Mouse (Mus musculus): ENCODE results near the gene Pdcl.
A peak's percentile ranks its signal among the peaks of the same experiment; 100 is the strongest.

Gene Pdcl

DNA sequence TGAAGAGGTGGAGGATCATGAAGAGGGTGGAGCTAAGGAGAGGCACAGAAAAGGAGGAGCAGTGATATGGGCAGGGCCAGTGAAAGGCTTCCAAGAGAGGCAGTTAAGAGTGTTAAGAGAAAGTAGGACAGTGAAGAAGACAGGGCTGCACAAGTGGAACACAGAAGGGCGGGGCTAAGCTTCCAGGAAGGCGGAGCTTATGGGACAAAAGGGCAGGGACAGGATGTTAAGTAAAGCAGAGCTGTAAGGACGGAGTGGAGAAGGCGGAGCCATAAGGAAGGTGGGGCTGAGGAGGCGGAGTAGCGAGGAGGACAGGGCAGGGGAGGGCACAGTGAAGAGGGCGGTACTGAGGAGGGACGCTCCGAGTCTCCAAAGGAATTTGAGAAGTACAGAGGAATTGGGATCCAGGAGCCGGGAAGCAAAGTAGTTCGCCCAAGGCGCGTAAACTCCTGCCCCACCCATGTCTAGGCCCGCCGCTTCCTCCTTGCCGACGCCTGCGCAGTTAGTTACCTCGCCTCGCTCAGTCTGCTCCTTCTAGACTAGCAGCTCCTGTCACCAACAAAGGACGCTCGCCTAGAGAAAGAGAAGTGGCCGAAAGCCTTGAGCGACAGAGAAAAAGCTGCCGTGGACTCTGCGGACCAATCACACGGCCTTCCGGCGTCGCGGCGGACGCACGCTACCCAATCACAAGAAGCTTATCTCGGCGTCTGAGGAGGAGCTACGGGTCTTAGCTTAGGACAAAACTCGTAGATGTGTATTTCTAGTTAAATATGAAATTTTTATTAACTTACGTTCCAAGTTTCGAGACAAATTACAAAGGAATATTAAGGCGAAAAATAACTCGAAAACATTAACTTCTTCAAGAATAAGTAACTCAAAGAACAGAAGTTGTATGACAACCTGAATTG is at the start of gene Pdcl:
Gene Pdcl, minus strand, starts transcription at position 700 of the 908 bp plus-strand sequence.
- peak; percentile 91 for DNase-seq (ENCODE audit: low spot score)

DNA sequence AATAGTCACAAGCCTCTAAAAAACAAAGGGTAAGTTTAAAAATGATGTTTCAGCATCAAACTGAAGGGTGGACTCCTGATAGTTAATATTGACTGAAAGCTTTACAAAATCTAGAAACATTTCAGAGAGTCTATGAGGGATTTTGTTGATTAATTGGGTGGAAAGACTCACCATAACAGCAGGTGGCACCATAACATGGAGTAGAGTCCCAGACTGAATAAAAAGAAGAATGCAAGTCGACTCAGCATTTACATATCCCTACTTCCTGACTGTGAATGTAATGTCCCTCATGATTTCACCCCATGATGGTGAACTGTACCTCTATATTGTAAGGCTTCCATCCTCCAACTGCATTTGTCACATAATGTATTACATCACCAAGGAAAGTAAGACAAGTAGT is 36.4 kb upstream of the Pdcl start:
- no peak for DNase-seq (ENCODE audit: low spot score)

DNA sequence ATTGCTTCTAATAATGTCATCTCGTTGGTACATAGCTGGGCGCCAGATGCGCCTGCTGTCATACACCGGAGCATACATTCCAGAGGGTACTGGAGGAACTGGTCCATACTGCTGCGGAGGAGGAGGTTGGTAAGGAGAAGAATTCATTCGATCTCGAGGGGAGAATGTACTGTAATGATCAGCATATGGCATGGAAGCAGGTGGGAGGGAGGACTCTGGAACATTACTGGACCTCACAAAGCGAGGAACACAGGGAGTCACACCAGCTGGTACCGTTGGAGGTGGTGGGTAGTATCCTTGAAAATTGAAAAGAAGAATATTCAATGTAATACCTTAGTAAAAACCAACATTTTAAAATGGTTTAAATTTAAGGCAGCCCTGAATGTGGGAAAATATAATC is 23.8 kb upstream of the Pdcl start:
- no peak for DNase-seq (ENCODE audit: low spot score)

DNA sequence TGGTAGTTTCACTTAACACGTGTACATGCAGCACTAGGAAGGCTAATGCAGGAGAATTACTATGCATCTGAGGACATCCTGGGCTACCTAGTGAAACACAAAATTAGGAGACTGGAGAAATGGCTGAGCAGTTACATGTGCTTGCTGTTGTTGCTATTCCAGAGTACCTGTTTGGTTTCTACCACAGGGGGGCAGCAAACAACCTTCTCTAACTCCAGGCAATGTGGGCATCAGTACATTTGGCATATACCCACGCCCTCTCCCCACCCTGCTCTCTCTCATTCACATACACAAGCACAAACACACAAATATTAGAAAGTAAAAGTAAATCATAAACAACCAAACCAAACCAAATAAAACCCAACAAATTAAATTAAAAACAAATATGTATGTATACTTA is 21.1 kb upstream of the Pdcl start:
- no peak for DNase-seq (ENCODE audit: low spot score)

DNA sequence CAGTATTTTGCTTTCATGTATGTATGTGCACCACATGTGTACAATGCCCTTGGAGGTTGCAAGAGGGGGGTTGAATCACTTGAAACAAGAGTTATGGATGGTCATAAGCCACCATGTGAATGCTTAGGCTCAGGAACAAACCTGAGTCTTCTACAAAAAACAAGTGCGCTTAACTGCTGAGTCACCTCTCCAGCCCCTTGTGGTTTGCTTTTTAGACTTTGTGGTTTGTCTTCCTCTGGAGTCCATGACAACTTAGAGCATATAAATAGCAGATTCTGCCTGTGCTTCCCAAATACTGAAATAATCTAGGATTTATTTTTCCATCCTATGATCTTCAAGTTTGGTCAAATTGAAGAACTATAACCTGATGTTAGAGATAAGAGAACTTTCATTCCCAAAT is 16.9 kb upstream of the Pdcl start:
- no peak for DNase-seq (ENCODE audit: low spot score)

DNA sequence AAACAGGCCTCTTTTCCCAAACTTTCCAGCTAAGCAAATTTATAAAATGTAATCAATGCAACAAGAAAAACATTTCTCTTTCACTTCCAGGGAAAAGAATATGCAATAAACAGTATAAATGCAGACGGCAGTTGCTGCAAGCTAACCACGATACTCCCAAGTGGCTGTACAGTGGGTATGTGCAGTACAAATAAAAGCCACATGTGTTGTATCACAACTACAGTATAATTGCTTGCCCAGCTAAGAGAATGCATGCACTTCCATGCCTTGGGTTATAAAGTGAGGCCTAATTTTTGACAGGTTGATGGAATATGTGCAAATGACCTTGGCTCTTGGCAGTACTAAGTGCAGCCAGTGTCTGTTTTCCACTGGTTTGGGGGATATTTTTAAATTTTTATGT is 11.5 kb upstream of the Pdcl start:
- DNase-seq (ENCODE audit: low spot score): no peak

DNA sequence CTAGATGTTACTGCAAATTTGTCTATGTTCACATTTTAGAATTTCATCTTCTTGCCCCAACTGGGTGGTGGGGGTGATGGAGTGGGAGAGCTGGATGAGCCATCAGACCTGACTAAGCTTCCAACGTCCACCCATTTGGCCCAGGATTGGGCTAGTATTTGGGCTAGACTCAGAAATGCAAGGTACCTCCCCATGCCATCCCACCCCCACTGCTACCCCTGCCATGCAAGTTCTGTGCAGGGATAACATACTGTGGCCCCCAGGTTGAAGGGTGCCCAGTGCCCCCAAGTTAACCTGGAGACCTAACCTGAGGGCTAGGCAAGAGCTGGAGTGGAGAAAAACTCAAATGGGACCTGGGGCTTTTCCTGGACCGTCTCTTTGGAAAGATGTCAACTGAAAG is 776 bp upstream of the Pdcl start:
- DNase-seq (ENCODE audit: low spot score): no peak

DNA sequence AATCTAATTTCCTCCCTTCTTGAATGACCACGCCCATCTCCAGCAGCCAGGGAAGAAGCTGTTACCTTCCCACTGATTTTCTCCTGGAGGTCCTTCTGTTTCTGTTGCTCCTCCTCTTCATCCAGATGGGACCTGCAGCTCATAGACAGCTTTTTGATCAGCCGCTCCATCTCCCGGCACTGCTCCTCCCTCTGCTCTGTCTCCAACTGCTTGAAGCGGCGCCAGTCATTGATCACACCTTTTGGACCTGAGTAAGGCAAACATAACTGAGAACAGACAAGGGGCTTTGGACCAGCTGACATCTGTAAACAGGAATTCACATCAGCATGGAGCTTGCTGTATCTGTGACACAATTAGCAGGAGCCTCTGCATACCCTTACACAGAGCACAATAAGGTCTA is 3.6 kb downstream of the Pdcl start:
- no peak for DNase-seq (ENCODE audit: low spot score)

DNA sequence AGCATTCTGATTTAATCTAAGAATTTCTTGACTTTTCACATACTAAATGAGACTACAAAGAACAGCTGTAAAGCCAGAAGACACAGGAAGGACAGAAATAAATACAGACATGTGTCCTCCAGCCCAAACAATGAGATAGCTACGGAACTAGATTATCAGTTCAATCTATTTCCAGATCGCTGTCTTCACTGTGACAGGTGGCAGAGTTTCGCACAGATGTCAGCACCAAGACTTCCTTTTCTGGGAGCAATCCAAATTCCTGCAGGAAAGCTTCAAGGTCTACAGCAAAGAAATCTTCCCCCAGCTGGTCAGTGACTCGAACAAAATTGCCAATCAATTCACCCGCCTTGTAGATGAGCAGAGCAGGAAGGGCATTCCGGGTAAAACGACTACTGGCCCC is 7.5 kb downstream of the Pdcl start:
- DNase-seq (ENCODE audit: low spot score): no peak

DNA sequence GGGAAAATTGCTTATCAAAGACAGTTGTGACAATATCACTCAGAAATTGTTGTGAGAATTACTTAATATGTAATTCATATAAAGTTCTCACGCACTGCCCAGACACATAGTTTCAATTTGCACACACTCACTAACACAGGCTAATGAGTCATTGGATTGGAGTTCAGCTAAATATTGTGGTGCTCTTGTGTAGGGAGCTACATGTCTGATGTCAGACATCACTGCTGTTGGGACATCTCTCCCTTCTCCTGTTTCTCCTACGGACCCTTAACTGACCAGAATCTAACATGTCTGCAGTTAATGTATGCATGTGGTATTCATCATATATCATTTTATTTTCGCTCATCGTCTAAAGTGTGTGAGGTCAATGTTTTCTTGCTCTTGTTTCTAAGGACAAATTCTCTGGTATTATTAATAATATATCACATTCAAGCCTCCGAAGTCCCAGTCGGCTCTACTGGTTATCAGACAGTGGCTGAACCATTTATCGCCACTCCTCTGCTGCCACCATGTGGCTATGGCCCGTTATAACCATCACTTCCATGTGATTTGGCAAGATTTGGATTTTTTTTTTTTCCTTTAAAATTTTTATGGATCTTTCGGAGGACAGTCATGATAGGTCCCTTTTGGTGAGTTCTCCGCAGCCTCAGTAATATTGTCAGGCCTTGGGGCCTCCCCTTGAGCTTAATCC is 20.5 kb downstream of the Pdcl start:
- no peak for DNase-seq (ENCODE audit: low spot score)

DNA sequence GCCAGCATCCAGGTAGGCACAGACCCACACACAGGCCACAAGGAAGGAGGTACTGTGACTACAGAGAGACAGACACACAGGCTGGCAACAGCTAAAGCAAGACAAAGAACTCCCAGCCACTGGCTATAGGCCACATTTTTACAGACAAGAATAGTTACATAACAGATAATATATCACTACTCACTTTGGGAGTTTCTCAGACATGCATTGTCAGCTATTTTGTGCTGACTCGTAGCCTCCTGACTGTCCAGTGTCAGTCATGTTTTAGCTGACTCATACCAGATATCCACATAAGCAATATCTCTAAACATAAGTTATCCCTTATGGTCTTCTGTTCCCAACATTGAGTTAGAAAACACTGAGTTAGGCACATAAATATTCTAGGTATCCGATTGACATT is 25.8 kb downstream of the Pdcl start:
- DNase-seq (ENCODE audit: low spot score): no peak

DNA sequence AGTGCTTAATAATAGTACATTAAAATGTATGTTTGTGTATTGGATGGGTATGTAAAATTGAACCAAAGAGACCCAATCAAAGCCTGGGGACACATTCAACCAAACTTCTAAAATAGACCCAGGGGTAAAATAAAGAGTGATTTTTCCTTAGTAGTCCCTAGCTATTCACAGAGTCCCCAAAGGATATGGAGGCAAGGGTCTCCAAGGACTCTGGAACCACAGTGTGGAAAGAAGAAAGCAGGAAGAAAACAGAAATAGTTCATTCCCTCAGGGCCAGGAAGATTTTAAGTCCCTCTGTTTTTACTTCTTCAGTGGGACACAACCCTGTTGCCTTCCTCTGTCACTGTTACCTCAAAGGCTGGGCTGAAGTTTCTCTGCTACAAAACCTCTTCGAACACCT is 32.9 kb downstream of the Pdcl start, which contains the start of gene Olfr368:
Gene Olfr368, plus strand, starts transcription at position 301 of the 400 bp plus-strand sequence.
- DNase-seq (ENCODE audit: low spot score): no peak
